Mouse (Mus musculus) inflammation-experienced regulatory T-cells (primary cell): ENCODE data around the gene Cdh16. TPM values are rescaled to one million over a fixed set of nuclear protein-coding genes. Genes with fewer than 3 reads are reported as not detected.

Experiments
- polyA plus RNA-seq, 2 experiments: library from polyadenylated mRNA; unstranded; fragments of 100-300 nt; shearing (Covaris generic); gene quantifications; one replicate each; pipeline ENCODE4 v1.2.1; 2017

The Cdh16 gene
- 1 to 10 TPM in 1 of 2 experiments, not detected in 1; 2.2 TPM for polyA plus RNA-seq

DNA sequence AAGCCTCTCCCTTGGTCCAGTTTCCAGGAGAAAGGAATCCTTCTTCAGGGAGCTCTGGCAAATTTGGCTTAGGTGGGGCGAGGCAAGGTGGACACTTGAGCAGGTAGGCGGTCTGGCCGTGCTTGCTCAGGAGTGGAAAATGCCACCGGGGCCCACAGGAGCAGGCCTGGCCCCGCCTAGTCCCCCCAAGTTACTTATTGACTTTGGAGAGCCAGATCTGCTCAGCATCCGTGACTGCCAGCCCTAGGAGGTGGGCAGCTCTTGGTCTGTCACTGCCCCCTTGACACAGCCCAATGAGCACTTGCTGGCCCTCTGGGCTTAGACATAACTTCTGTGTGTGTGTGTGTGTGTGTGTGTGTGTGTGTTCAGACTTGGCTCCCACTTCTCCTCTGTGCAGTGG, at the start of gene Cdh16:
Gene Cdh16, minus strand, starts transcription at position 236 of the 400 bp plus-strand sequence.

DNA sequence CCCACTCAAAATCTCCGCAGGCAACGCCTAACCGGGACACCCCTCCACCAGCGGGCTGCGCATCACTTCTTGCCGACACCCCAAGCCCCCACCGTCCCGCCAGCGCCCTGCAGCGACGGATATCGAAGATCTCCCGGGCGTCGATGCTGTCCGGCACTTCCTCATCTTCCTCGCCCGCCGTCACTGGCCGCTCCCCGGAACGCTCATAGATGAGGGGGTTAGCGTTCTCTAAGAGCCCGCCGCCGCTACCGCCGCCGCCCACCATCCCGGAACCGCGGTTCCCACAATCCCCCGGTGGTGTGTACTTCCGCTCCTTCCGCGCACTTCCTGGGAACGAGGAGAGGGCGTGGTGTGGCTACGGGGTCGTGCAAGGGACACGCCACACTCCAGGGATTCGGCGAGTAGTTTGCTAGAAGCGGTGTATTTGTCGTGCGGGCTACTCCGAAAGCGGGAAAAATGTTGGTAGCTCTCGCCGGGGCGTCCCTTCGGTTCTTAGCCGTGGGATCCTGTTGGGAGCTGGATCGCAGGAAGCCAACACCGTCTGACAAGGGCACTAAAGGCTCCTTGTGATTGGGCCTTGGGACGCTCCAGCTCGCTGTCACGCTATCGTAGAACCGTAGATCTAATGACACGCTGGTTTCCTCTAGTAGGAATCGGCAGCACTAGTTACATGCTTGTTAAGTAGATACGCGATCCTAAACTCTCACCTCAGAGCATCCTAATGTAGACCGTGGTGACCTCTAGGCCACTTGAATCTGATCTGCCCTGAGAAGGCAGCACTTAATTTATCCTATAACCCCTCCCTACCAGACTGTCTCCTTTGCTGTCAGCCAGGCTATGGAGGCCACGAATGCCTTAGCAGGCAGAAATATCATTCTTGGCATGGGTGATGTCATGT, 17.5 kb upstream of the Cdh16 start, which contains the start of gene Ciao2b:
Gene Ciao2b, minus strand, starts transcription at position 540 of the 898 bp plus-strand sequence.

DNA sequence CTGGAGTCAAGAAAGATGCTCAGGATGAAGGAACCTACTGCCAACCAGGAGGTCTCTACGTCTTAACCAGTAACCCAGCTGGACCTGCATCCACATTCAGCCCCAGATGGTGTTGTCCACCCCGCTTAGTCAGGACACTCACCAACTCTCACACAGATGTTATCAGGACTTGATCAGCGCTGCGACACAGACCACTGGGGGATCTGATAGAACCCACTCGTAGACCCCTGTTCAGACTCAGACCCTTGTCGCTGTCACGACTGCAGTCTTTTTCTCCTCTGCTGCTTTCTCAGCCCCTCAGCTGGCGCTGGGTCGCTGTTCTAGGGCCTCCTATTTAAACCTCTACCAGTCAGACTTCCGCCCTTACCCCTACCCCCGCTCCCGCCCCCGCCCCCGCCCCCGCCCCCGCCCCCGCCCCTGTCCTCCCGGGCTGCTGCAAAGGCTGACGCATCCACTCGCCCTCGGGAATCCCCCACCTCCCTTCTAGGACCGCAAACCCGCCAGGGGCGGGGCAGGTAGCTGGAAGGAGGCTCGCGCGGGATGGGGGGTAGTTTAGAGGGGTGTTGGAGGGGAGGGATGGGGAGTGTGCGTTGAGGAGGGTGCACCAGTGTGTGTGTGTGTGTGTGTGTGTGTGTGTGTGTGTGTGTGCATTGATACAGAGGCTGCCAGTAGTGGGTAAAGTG, 6.9 kb upstream of the Cdh16 start, which contains the start of gene Rrad:
Gene Rrad, minus strand, starts transcription at position 347 of the 683 bp plus-strand sequence.

DNA sequence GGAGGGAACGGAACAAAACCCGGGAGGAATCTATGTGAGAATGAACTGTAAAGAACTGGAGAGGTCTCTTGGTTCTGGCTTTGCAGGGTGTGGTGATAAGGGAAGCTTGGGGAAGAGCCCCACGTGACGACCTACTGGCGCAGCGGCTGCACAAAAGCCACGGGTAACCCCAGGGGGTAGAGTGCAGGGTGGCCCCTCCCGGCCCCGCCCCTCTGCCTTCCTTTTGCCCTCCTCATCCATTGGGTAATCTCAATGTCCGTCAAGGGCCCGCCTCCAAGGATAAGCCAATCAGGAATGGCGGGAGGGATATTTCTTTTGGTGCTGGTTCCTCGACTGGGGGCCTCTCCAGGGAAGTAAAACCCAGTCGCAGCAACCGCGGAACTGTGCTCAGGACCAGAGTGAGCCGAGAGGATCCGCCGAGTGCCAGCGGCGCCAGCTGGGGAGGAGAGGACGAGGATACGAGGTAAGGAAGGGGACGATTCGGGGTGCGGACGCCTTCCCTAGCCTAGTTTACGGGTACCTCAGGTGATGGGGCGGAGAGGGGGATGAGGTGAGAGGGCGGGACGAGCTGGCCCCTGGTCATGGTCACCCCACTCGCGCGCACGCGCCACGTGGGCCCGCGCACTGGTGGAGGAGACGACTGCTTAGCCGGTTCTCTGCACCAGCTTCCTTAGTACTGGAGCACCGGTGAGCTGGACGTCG, 32.9 kb downstream of the Cdh16 start, which contains the start of gene Pdp2:
Gene Pdp2, plus strand, starts transcription at position 319 of the 702 bp plus-strand sequence.

Other genes with a start within 250 kb of the Cdh16 start
- under 1 TPM; 0.31 to 0.66 TPM for gene Cmtm4, start 228.6 kb downstream of the Cdh16 start, polyA plus RNA-seq
- gene Dync1li2, start 181.3 kb downstream of the Cdh16 start, polyA plus RNA-seq, result 10 to 100 TPM; 34.4 to 35.5 TPM
- under 1 TPM; 0.13 to 0.47 TPM for gene Terb1, start 114.5 kb downstream of the Cdh16 start, polyA plus RNA-seq
- gene Nae1, start 89.8 kb downstream of the Cdh16 start, polyA plus RNA-seq, result 100 to 1,000 TPM in 1 of 2 experiments, 10 to 100 TPM in 1; 84.9 to 115 TPM
- 1 to 10 TPM; 1.2 to 3.4 TPM for gene Car7, start 89.7 kb downstream of the Cdh16 start, polyA plus RNA-seq
- gene Pdp2, start 32.9 kb downstream of the Cdh16 start, polyA plus RNA-seq, result 1 to 10 TPM; 5.2 to 8.9 TPM
- gene Rrad, start 6.9 kb upstream of the Cdh16 start, polyA plus RNA-seq, result 10 to 100 TPM; 51.9 to 63.5 TPM
- 100 to 1,000 TPM; 106 to 126 TPM for gene Ciao2b, start 17.6 kb upstream of the Cdh16 start, polyA plus RNA-seq
- gene Ces2a, start 109.6 kb upstream of the Cdh16 start, polyA plus RNA-seq, result under 1 TPM; 0.59 to 0.65 TPM
- gene Ces2b, start 207.2 kb upstream of the Cdh16 start, polyA plus RNA-seq, result not detected
- 10 to 100 TPM; 14.5 to 37.2 TPM for gene Ces2c, start 222.7 kb upstream of the Cdh16 start, polyA plus RNA-seq